Mouse (Mus musculus) intestine, embryonic 16.5 days (tissue): ENCODE results near the gene Sbf1. TPM values are rescaled to one million over a fixed set of nuclear protein-coding genes. Genes with fewer than 3 reads are reported as not detected.

Source experiments
- ATAC-seq: fragments of 200-750 bp; cut with Nextera tagmentation; 2 replicates; pipeline ENCODE4 v1.8.0; 2017; ENCODE audit warnings: moderate TSS enrichment, moderate library complexity
- H3K27ac ChIP-seq: fragments of 300-500 bp; sonication (generic); 2 replicates; pipeline ENCODE4 v1.5.1; 2014; ENCODE audit warnings: mild to moderate bottlenecking, low read length
- H3K27me3 ChIP-seq: fragments of 300-500 bp; sonication (generic); replicated peaks from 2 replicates; pipeline ENCODE4 v1.6.1; 2014; ENCODE audit warnings: low read length, control low read depth, mixed read lengths; ENCODE audit not compliant: control insufficient read depth, insufficient read depth
- H3K36me3 ChIP-seq: fragments of 300-500 bp; sonication (generic); 2 replicates; pipeline ENCODE4 v1.6.1; 2014; ENCODE audit warnings: low read length, control low read depth; ENCODE audit not compliant: control insufficient read depth, insufficient read depth
- H3K4me1 ChIP-seq: fragments of 300-500 bp; sonication (generic); 2 replicates; pipeline ENCODE4 v1.6.1; 2014; ENCODE audit warnings: low read length, control low read depth, mixed read lengths; ENCODE audit not compliant: control insufficient read depth, insufficient read depth
- H3K4me2 ChIP-seq: fragments of 300-500 bp; sonication (generic); 2 replicates; pipeline ENCODE4 v1.6.1; 2014; ENCODE audit warnings: low read depth, low read length, control low read depth
- H3K4me3 ChIP-seq: fragments of 300-500 bp; sonication (generic); 2 replicates; pipeline ENCODE4 v1.5.1; 2014; ENCODE audit warnings: mild to moderate bottlenecking, low read length
- H3K9ac ChIP-seq: fragments of 300-500 bp; sonication (generic); 2 replicates; pipeline ENCODE4 v1.6.1; 2014; ENCODE audit warnings: low read depth, low read length
- H3K9me3 ChIP-seq: fragments of 300-500 bp; sonication (generic); 2 replicates; pipeline ENCODE4 v1.6.1; 2016; ENCODE audit warnings: low read length, control low read depth; ENCODE audit not compliant: control insufficient read depth
- WGBS: fragments of 180-500 bp; shearing (Covaris S2); extraction: QIAGEN DNeasy Blood & Tissue Kit; methylation state at CpG from one replicate; pipeline ENCODE4 v1.1.7; 2014; 5-methylcytosine and 5-hydroxymethylcytosine counted together
- polyA plus RNA-seq: library from polyadenylated mRNA; unstranded; fragments of >200 nt; fragmentation: Nextera tagmentation; extraction: Ambion mirVana; gene quantifications from 2 replicates; pipeline ENCODE4 v1.2.1, GENCODE M21; 2015

Sbf1 gene
- polyA plus RNA-seq, 1 experiment from 2014 or later: 32.0 TPM

GRCm38 (mm10) chr15:89308406-89309139 lies 6.5 kb downstream of the Sbf1 start:
- Histone ChIP-seq H3K4me1 (peaks cover 9% of the 10 kb centered on the region), H3K36me3 (peaks cover 12% of the 10 kb centered on the region), H3K9me3 (no peaks in the 10 kb centered on the region), H3K4me3 (no peak overlapping the region), H3K27me3 (no peaks in the 10 kb centered on the region), H3K9ac (no peak overlapping the region), H3K27ac (no peak overlapping the region), H3K4me2 (no peak overlapping the region)
- 88% methylated on average over 7 of the region's 7 CpGs for WGBS
- ATAC-seq: peak; percentile 55; the same call in 1 of the 2 replicates

- H3K36me3 ChIP-seq: peaks cover 19% of the 10 kb centered on the region
- 0 out of 2 replicates have a peak, but pooled peaks cover 5% of the 10 kb centered on the region for H3K4me1 ChIP-seq
- no peaks in the 10 kb centered on the region for H3K27me3 ChIP-seq
- no peak overlapping the region for H3K4me2 ChIP-seq
- 93% methylated on average over 13 of the region's 13 CpGs for WGBS
- H3K27ac ChIP-seq: no peak overlapping the region
- H3K4me3 ChIP-seq: no peak overlapping the region
- H3K9ac ChIP-seq: no peak overlapping the region
- no peaks in the 10 kb centered on the region for H3K9me3 ChIP-seq
- no peak for ATAC-seq
Observed at GRCm38 (mm10) chr15:89307461-89307860, 7.7 kb downstream of the Sbf1 start.

GRCm38 (mm10) chr15:89305966-89306365 lies 9.1 kb downstream of the Sbf1 start:
- H3K4me3 ChIP-seq: no peak overlapping the region
- WGBS: 68% methylated on average over 1 of the region's 1 CpGs
- no peaks in the 10 kb centered on the region for H3K9me3 ChIP-seq
- no peaks in the 10 kb centered on the region for H3K27me3 ChIP-seq
- H3K27ac ChIP-seq: no peak overlapping the region
- H3K4me2 ChIP-seq: no peak overlapping the region
- no peak overlapping the region for H3K9ac ChIP-seq
- H3K4me1 ChIP-seq: 0 out of 2 replicates have a peak, but pooled peaks cover 5% of the 10 kb centered on the region
- H3K36me3 ChIP-seq: peaks cover 26% of the 10 kb centered on the region
- ATAC-seq: no peak

DNA sequence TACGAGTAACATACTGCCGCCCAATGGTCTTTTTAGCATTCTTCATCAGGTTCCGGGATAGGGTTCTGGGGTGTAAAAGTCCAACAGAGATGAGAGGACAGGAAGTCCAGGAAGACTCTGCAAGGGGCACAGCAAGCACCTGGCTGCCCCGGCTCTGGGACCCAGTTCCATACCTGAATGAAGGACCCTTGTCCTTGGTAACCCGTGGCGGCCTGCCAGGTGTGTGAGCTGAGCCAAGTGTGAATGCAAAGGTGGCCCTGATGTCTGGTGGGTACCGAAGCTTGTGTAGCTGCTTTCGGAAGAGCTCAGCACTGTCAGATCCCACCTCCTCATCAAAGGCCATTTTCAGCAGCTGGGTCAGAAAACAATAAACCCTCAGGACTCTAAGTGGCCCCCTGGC lies 14.5 kb downstream of the Sbf1 start:
- Histone ChIP-seq H3K4me2 (no peak overlapping the region), H3K4me3 (no peak overlapping the region), H3K9me3 (no peaks in the 10 kb centered on the region), H3K9ac (no peak overlapping the region), H3K4me1 (peaks cover 6% of the 10 kb centered on the region; the same call in 1 of the 2 replicates), H3K27me3 (no peaks in the 10 kb centered on the region), H3K36me3 (peaks cover 36% of the 10 kb centered on the region), H3K27ac (no peak overlapping the region)
- ATAC-seq: no peak
- WGBS: 96% methylated on average over 8 of the region's 8 CpGs

GRCm38 (mm10) chr15:89300180-89300579 lies 14.9 kb downstream of the Sbf1 start:
- peaks cover 6% of the 10 kb centered on the region; the same call in 1 of the 2 replicates for H3K4me1 ChIP-seq
- no peak overlapping the region for H3K4me2 ChIP-seq
- 92% methylated on average over 13 of the region's 13 CpGs for WGBS
- H3K36me3 ChIP-seq: peaks cover 35% of the 10 kb centered on the region
- H3K27me3 ChIP-seq: no peaks in the 10 kb centered on the region
- no peak overlapping the region for H3K9ac ChIP-seq
- H3K4me3 ChIP-seq: no peak overlapping the region
- H3K27ac ChIP-seq: no peak overlapping the region
- ATAC-seq: no peak
- H3K9me3 ChIP-seq: no peaks in the 10 kb centered on the region

DNA sequence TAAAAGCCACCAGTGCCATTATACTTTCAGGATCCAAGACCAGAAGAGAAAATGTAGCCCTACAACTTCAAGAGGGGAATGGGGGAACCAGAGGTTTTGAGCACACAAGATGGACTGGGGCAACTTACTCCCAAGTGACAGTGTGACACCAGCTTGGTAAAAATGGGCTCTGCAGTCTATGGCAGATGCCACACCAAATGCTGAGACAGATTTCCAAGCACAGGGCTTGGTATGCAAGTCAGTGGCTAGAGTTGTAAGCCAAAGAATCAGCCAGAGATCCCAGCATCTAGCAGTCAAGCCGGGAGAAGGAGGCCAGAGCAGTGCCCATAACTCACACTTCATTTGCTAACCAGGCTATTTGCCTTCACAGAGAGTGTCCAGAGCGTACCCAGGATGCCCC lies 17.4 kb downstream of the Sbf1 start:
- ATAC-seq: no peak
- Histone ChIP-seq H3K27me3 (no peaks in the 10 kb centered on the region), H3K27ac (no peak overlapping the region), H3K4me2 (no peak overlapping the region), H3K4me3 (no peak overlapping the region), H3K9ac (no peak overlapping the region), H3K4me1 (peaks cover 6% of the 10 kb centered on the region; the same call in 1 of the 2 replicates), H3K9me3 (no peaks in the 10 kb centered on the region), H3K36me3 (peaks cover 32% of the 10 kb centered on the region)
- 95% methylated on average over 2 of the region's 2 CpGs for WGBS

DNA sequence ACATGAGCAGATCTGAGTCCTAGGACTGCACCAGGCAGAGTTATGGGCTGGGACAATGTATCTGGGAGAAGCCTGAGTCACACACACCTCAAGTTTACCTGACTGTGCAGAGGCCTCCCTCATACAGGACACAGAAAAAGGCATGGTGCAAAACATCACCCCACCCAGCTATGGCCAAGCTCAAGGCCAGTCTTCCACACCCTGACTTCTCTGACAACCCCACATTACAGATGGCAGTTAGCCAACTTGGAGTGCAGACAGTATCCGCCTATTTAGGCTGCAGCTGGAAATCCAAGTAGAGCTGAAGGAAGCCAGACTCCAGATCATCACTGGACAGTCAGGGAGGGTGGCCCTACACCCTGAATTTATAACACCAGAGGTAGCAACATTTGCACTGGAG lies 18.6 kb downstream of the Sbf1 start:
- H3K9ac ChIP-seq: no peak overlapping the region
- H3K9me3 ChIP-seq: no peaks in the 10 kb centered on the region
- no peak overlapping the region for H3K27ac ChIP-seq
- H3K4me3 ChIP-seq: no peak overlapping the region
- peaks cover 6% of the 10 kb centered on the region; the same call in 1 of the 2 replicates for H3K4me1 ChIP-seq
- H3K36me3 ChIP-seq: peaks cover 28% of the 10 kb centered on the region
- no peaks in the 10 kb centered on the region for H3K27me3 ChIP-seq
- WGBS: 42% methylated on average over 1 of the region's 1 CpGs
- no peak overlapping the region for H3K4me2 ChIP-seq
- ATAC-seq: peak; percentile 62

GRCm38 (mm10) chr15:89295580-89296165 lies 19.4 kb downstream of the Sbf1 start:
- Histone ChIP-seq H3K27me3 (no peaks in the 10 kb centered on the region), H3K9ac (no peak overlapping the region), H3K4me1 (peaks cover 6% of the 10 kb centered on the region; the same call in 1 of the 2 replicates), H3K4me2 (no peak overlapping the region), H3K36me3 (peaks cover 25% of the 10 kb centered on the region), H3K27ac (no peak overlapping the region), H3K9me3 (no peaks in the 10 kb centered on the region), H3K4me3 (no peak overlapping the region)
- no peak for ATAC-seq
- WGBS: 94% methylated on average over 8 of the region's 8 CpGs

- ATAC-seq: no peak
- no peaks in the 10 kb centered on the region for H3K9me3 ChIP-seq
- no peak overlapping the region for H3K4me3 ChIP-seq
- no peaks in the 10 kb centered on the region for H3K27me3 ChIP-seq
- WGBS: 89% methylated on average over 10 of the region's 10 CpGs
- no peak overlapping the region for H3K4me2 ChIP-seq
- no peak overlapping the region for H3K9ac ChIP-seq
- H3K4me1 ChIP-seq: peaks cover 6% of the 10 kb centered on the region; the same call in 1 of the 2 replicates
- H3K36me3 ChIP-seq: peaks cover 19% of the 10 kb centered on the region
- no peak overlapping the region for H3K27ac ChIP-seq
Observed at GRCm38 (mm10) chr15:89293778-89294177, 21.3 kb downstream of the Sbf1 start.
